Mouse (Mus musculus) CD4-positive, CD25-positive, alpha-beta regulatory T cell, adult 2 months (primary cell): ENCODE measurements around the gene Tet3.

Experiments
- DNase-seq: peaks from one replicate; pipeline ENCODE4 v3.0.0-alpha.2; 2012; ENCODE audit warnings: low read depth, low spot score

Gene Tet3

GRCm38 (mm10) chr6:83414601-83415355, 44.1 kb downstream of the Tet3 start:
- DNase-seq = peak; percentile 71

- DNase-seq = no peak
Measured at GRCm38 (mm10) chr6:83413686-83414085, 45.2 kb downstream of the Tet3 start.

GRCm38 (mm10) chr6:83412854-83413401, 46.0 kb downstream of the Tet3 start:
- peak; percentile 82 for DNase-seq

- peak; percentile 40 for DNase-seq
Measured at GRCm38 (mm10) chr6:83412362-83412853, 46.5 kb downstream of the Tet3 start.

GRCm38 (mm10) chr6:83411635-83412361, 47.1 kb downstream of the Tet3 start:
- peak; percentile 73 for DNase-seq

GRCm38 (mm10) chr6:83410046-83410706, 48.7 kb downstream of the Tet3 start:
- DNase-seq = peak; percentile 66

GRCm38 (mm10) chr6:83408510-83408909, 50.4 kb downstream of the Tet3 start:
- no peak for DNase-seq

- DNase-seq = no peak
Measured at GRCm38 (mm10) chr6:83405511-83406064, 53.3 kb downstream of the Tet3 start.

GRCm38 (mm10) chr6:83404571-83404970, 54.3 kb downstream of the Tet3 start:
- no peak for DNase-seq

- DNase-seq = no peak
Measured at GRCm38 (mm10) chr6:83403481-83403880, 55.4 kb downstream of the Tet3 start.

- no peak for DNase-seq
Measured at GRCm38 (mm10) chr6:83399790-83400189, 59.1 kb downstream of the Tet3 start.

- no peak for DNase-seq
Measured at GRCm38 (mm10) chr6:83397728-83398127, 61.2 kb downstream of the Tet3 start.

GRCm38 (mm10) chr6:83396711-83397110, 62.2 kb downstream of the Tet3 start:
- DNase-seq = no peak

GRCm38 (mm10) chr6:83395544-83396229, 63.2 kb downstream of the Tet3 start:
- DNase-seq = no peak

GRCm38 (mm10) chr6:83394122-83394521, 64.8 kb downstream of the Tet3 start:
- DNase-seq = no peak

GRCm38 (mm10) chr6:83392166-83392780, 66.6 kb downstream of the Tet3 start:
- no peak for DNase-seq

- no peak for DNase-seq
Measured at GRCm38 (mm10) chr6:83385569-83386090, 73.3 kb downstream of the Tet3 start.

GRCm38 (mm10) chr6:83381510-83382491, 77.1 kb downstream of the Tet3 start:
- DNase-seq = peak; percentile 24

- no peak for DNase-seq
Measured at GRCm38 (mm10) chr6:83373704-83374300, 85.1 kb downstream of the Tet3 start.
